Mouse (Mus musculus): Measurements from ENCODE around the gene Ankrd66. TPM values are rescaled to one million over a fixed set of nuclear protein-coding genes. Genes with fewer than 3 reads are reported as not detected.

Gene Ankrd66
- total RNA-seq (2021) = not detected

DNA sequence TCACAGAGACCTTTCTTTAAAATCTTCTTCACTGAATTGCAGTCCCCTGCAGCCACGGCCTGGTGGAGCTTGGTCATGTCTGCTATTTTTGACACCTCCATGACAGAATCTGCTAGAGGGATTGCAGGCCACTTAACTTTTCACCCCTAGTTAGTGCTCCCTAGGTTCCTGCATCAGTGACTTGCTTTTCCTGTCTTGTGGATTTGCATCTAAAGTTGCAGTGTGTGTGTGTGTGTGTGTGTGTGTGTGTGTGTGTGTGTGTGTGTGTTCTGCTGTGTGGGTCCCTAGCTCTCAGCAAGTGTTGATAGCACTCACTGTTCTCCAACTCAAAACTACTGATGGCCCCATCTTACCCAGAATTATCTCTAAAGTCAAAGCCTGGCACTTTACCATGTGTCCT is at the start of gene Ankrd66:
Gene Ankrd66 (minus strand): TSS at position 101 of the 400 bp plus-strand sequence.
- intact Hi-C loops (cut with DNase I) = no loop called here
- DNase-seq = no peak

GRCm38 (mm10) chr17:43592296-43593291 is 49.2 kb upstream of the Ankrd66 start:
- intact Hi-C loops (cut with DNase I) = no loop called here
- DNase-seq = no peak

GRCm38 (mm10) chr17:43590531-43590930 is 47.1 kb upstream of the Ankrd66 start:
- intact Hi-C loops (cut with DNase I) = no loop called here
- no peak for DNase-seq

GRCm38 (mm10) chr17:43589750-43590149 is 46.3 kb upstream of the Ankrd66 start:
- intact Hi-C loops (cut with DNase I) = no loop called here
- DNase-seq = no peak

DNA sequence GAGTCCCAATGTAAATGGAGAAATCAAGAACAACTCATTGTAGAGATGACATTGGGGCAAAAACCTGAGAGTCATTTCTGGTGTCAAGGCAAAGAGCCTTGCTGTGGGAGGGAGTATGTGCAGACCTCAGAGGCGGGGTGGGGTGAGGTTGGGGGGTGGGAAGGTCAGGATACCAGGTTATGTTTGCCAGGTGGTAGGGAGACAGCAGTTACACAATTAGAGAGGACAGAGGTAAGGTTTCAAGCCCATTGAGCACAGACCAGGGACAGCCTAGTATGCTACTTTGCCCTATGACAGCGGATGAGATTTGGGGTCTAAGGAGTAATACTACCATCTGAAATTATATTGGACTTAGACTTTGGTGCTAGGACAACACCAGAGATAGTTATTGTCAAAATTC is 43.8 kb upstream of the Ankrd66 start:
- intact Hi-C loops (cut with DNase I) = no loop called here
- no peak for DNase-seq

GRCm38 (mm10) chr17:43584771-43585170 is 41.3 kb upstream of the Ankrd66 start:
- peak in 1 of 2 experiments; percentile 4 for DNase-seq
- intact Hi-C loops (cut with DNase I) = no loop called here

DNA sequence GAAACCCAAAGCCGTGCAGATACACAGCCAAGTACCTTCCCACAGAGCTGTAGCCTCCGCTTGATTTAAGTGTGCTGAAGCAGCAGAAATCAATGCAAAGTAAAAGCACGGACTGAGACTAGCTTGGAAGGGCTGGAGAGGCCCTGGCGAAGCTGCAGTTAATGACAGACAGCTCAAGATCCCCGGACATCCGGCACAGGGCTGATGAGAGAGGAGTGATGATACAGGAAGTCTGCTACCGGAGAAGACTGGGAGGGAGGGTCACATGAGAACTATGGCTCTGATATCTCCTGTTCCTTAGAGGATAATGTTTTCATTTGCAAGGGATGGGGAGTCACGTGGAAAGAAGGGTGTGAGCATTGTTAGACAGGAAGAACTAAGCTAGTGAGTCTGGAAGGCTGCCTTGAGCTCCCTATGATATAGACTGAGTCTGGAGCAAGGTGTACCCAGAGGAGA is 37.6 kb upstream of the Ankrd66 start:
- intact Hi-C loops (cut with DNase I) = no loop called here
- DNase-seq = peak; percentile 40 to 49

DNA sequence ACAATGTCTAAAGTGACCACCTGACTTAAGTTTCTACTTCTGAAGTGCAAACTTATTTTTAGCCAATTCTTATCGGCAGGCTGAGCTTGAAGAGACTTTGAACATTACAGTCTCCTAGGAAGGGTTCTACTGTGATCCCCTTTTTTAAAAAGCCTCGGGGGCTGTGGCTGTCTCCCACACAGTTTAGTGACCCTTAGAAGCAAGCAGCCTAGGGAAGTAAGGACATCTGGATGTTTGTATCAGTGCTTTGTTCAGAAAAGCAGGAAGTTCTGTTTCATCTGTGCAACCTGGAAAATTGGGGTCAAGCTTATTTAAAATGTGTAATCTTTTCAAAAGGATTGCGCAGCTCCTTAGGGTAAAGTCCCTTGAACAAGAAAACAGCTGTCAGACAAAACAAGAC is 37.0 kb upstream of the Ankrd66 start:
- intact Hi-C loops (cut with DNase I) = no loop called here
- peak in 1 of 2 experiments; percentile 18 for DNase-seq

DNA sequence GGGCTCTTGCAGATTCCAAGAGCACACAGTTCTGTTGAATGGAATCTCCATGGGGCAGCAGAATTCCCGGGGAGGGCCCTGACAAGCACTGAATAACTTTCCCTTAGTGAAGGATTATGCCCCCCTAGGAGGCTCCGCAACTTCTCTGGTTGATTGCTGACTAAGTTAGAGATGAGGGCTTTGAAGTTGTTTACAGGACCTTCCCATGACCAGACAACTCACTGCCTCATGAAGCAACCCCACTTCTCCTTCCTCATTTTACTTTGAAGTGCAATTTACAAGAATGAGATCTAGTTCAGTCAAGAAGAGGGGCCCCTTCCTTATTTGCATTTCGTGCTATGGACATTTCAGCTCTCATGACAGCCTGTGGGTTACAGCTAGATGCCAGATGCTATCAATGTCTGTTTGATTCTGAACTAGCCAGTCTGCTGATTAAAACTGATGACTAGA is 30.2 kb upstream of the Ankrd66 start:
- DNase-seq = no peak
- intact Hi-C loops (cut with DNase I) = no loop called here

DNA sequence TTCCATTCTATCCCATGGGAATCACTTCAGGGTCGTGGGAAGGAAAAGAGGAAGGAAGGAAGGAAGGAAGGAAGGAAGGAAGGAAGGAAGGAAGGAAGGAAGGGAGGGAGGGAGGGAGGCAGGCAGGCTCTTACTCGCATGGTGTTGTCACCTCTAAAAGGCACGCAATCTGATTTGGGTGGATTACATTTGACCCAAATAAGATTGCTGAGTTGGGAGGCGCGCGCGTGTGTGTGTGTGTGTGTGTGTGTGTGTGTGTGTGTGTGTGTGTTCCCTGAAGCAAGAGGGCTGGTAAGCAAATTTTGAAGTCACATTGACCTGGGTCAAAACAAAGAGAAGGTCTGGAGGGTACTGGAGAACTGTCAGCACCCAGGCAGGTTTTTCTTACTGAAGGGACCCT is 25.8 kb upstream of the Ankrd66 start:
- DNase-seq = no peak
- intact Hi-C loops (cut with DNase I) = no loop called here

- intact Hi-C loops (cut with DNase I) = no loop called here
- peak; percentile 43 to 53 for DNase-seq
Measured at GRCm38 (mm10) chr17:43567992-43568888, 24.8 kb upstream of the Ankrd66 start, which contains the start of gene Pla2g7. TSS of gene Pla2g7 (plus strand) at chr17:43568098.

GRCm38 (mm10) chr17:43567593-43567991 is 24.2 kb upstream of the Ankrd66 start:
- DNase-seq = no peak
- intact Hi-C loops (cut with DNase I) = no loop called here

GRCm38 (mm10) chr17:43563192-43563987 is 20.0 kb upstream of the Ankrd66 start:
- DNase-seq = no peak
- intact Hi-C loops (cut with DNase I) = no loop called here

DNA sequence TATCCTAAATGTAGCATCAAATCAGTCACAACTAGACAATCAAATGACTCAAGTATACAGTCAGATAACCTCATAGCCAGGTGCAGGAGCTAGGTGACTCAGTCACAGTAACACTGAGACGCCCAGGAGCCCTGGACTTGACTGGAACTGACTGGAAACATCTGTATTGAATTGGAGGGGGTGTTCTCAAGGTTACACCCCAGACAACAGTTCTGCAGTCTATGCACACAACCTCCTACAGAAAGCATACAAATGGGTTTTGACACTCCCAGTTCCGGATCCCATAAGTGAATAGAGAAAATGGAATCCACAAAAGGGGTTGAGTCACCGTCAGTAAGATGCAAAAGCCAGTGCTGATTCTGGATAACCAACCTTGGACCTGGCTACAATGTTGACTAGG is 15.2 kb upstream of the Ankrd66 start:
- no peak for DNase-seq

DNA sequence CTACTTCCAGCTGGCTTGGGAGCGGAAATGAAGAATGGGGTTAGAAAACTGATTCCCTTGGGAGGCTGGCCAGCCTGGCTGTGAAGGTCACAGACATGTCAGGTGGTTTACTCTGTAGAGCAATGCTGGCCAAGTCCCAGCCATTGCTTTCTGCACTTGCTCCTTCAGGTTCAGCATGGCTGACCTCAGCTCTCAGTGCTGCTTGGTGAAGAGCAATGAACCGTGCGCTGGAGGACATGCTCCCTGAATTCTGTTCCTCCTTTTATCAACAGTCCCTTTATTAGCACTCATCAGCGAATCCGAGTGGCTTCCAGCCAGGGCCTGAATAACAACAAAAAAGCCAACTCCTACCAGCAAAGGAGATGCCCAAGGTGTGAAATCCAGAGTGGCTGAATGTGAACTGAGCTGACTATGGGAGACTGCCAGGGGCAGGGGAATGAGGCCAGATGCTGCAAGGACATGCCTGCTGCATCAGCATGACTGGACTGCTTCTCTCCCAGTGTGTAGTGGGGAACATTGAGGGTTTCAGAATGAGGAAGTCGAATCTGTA is 14.2 kb upstream of the Ankrd66 start:
- intact Hi-C loops (cut with DNase I) = loop anchor here (5.0 kb wide), 1 partner anchor 40 kb away; no protein-coding TSS in a partner anchor
- peak; percentile 51 to 62 for DNase-seq

More for the DNA sequence above, 15.2 kb upstream of the Ankrd66 start:
- intact Hi-C loops (cut with DNase I) = loop anchor here (5.0 kb wide), 1 partner anchor 39 kb away; no protein-coding TSS in a partner anchor

DNA sequence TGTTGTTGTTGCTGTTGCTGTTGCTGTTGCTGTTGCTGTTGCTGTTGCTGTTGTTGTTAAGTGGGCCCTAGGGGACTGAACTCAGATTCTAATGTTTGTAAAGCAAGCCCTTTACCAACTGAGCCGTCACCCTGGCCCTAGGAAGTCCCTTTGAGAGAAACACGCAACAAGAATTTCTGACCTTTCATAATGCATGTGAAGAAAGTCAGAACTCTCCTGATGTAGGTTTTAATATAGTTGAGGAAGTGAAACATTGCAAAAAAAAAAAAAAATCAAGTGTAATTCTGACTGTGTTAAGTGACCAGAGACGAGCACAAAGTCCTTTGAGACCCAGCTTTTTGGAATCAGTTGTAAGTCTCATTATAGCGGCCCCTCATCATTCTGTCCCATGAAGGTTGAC is 13.7 kb upstream of the Ankrd66 start:
- intact Hi-C loops (cut with DNase I) = loop anchor here (5.0 kb wide), 1 partner anchor 40 kb away; no protein-coding TSS in a partner anchor
- DNase-seq = no peak

DNA sequence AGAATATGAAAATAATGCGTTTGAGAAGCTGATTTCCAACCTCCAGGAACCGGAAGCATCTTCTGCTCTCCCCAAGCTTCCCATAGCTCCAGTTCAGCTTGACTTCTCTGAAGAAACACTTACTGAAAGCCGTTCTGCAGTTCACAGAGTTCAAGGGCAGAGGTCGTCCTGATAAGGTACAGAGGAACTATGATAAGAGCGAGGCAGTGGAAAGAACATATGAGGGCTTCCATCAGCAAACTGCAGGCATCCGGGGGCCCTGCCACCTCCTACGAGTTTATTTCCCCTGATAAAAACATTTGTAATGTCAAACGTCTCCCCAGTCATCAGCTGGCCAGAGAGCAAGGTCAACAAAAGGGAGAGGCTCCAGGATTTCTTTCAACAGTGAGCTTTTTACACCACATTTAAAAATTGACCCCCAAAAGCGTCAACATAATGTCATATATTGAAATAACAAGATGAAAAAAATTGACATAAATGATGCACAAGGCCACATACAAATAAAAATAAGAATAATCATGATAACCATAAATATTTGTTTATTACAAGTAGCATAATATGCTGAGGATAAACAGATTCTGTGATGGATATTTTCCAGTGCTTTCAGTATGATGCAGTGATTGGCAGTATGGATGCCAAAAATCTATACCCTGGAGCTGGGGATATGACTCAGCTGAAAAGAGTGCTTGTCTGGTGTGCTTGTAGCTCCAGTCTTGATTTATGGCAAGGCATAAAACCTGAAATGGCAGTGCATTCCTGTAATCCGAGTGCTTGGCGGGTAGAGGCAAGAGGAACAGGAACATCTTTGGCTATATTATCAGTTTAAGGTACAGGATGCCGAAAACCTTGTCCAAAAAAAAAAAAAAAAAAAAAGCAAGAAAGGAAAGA is 11.3 kb upstream of the Ankrd66 start:
- peak; percentile 8 to 9 for DNase-seq
- intact Hi-C loops (cut with DNase I) = loop anchor here (5.0 kb wide), 1 partner anchor 43 kb away; no protein-coding TSS in a partner anchor

DNA sequence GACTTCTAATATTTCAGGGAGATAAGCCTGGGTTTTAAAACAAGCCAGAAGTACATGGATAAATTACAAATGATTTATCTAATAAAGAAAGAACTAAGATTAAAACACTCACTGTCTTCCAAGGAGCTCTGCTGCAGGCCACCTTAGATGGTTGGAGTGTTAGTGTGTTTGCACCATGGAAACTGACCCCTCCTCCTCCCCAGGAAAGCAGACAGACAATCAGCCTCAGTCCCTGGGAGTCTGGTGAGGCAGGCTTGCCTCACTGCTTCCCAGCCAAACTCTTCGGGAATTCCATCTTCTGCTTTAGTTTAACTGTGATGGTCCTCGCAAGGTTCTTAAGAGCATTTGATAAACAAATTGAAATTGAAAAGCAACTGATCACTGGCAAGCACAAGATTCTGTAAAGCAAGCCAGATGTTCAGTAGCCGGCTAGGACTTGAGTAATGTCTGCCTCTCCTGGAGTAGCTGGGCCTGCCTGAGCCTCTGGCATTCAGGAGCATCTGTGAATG is 7.7 kb upstream of the Ankrd66 start:
- intact Hi-C loops (cut with DNase I) = no loop called here
- no peak for DNase-seq
